Mouse (Mus musculus) neural tube, embryonic 11.5 days (tissue): Measurements from ENCODE around the gene Pigm. TPM values are rescaled to one million over a fixed set of nuclear protein-coding genes. Genes with fewer than 3 reads are reported as not detected.

ENCODE experiments used
- ATAC-seq: fragments of 200-750 bp; cut with Nextera tagmentation; 2 replicates; pipeline ENCODE4 v1.8.0; 2017; ENCODE audit warnings: moderate number of reproducible peaks, mild to moderate bottlenecking, moderate TSS enrichment, moderate library complexity; ENCODE audit not compliant: insufficient read depth, low FRiP score, low TSS enrichment
- DNase-seq: peaks from one replicate; pipeline ENCODE4 v3.0.0-alpha.2; 2015; ENCODE audit warnings: low spot score
- H3K27ac ChIP-seq: fragments of 300-500 bp; sonication (generic); 2 replicates; pipeline ENCODE4 v1.5.1; 2014; ENCODE audit warnings: low read depth, mild to moderate bottlenecking, low read length
- H3K27me3 ChIP-seq: fragments of 300-500 bp; sonication (generic); 2 replicates; pipeline ENCODE4 v1.6.1; 2014; ENCODE audit warnings: mild to moderate bottlenecking, low read length, mixed read lengths; ENCODE audit not compliant: control insufficient read depth, insufficient read depth
- H3K36me3 ChIP-seq: fragments of 300-500 bp; sonication (generic); 2 replicates; pipeline ENCODE4 v1.6.1; 2014; ENCODE audit warnings: mild to moderate bottlenecking, low read length, moderate library complexity, mixed read lengths; ENCODE audit not compliant: control insufficient read depth, insufficient read depth
- H3K4me1 ChIP-seq: fragments of 300-500 bp; sonication (generic); 2 replicates; pipeline ENCODE4 v1.6.1; 2014; ENCODE audit warnings: low read length, mixed read lengths; ENCODE audit not compliant: control insufficient read depth, insufficient read depth
- H3K4me2 ChIP-seq: fragments of 300-500 bp; sonication (generic); 2 replicates; pipeline ENCODE4 v1.6.1; 2014; ENCODE audit warnings: low read depth, mild to moderate bottlenecking, moderate library complexity
- H3K4me3 ChIP-seq: fragments of 300-500 bp; sonication (generic); 2 replicates; pipeline ENCODE4 v1.5.1; 2014; ENCODE audit warnings: low read depth, low read length
- H3K9ac ChIP-seq: fragments of 300-500 bp; sonication (generic); 2 replicates; pipeline ENCODE4 v1.6.1; 2014; ENCODE audit warnings: mild to moderate bottlenecking, low read length
- H3K9me3 ChIP-seq: fragments of 300-500 bp; sonication (generic); 2 replicates; pipeline ENCODE4 v1.6.1; 2016; ENCODE audit warnings: low read length; ENCODE audit not compliant: control insufficient read depth
- WGBS: fragments of 180-500 bp; shearing (Covaris S2); extraction: QIAGEN DNeasy Blood & Tissue Kit; methylation state at CpG from one replicate; pipeline ENCODE4 v1.1.7; 2014; 5-methylcytosine and 5-hydroxymethylcytosine counted together
- polyA plus RNA-seq: library from polyadenylated mRNA; unstranded; fragments of >200 nt; fragmentation: Nextera tagmentation; extraction: Ambion mirVana; gene quantifications from 2 replicates; pipeline ENCODE4 v1.2.1, GENCODE M21; 2014

Gene Pigm
- polyA plus RNA-seq, result 14.2 and 15.1 TPM in 2 replicates

DNA sequence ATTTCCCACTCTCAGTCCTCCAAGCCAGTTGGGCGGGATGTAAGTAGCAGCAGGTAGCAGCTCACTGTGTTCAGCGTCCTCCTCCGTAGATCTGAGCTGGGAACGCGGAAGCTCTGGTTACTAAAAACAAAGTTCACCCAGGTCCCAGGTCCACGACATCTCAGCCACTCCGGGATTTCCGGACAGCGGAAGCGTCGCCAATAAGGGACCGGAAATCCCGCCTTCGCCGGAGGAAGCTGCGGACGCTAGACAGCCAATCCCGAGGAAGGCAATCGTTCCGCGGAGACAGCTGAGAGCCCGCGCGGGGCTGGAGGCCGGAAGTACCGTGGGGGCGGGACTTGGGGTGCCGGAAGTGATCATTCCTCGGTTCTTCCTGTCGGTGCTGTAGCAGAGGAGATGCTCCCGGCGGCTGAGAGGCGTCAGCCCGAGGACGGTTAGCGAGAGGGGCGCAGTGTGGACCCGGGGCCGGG lies at the start of gene Pigm:
Gene Pigm (plus strand): TSS at position 349 of the 470 bp plus-strand sequence.
- peak; percentile 98 for DNase-seq
- 0 out of 2 replicates have a peak within 1 kb of the TSS, but pooled peaks have one; percentile 53 for H3K27ac ChIP-seq
- peak; percentile 97 for ATAC-seq
- H3K4me2 ChIP-seq, result peak within 1 kb of the TSS; percentile 99
- peaks cover 12% of the 10 kb centered on the region; the same call in 1 of the 2 replicates for H3K4me1 ChIP-seq
- H3K36me3 ChIP-seq, result no peaks in the 10 kb centered on the region
- no peaks in the 10 kb centered on the region for H3K9me3 ChIP-seq
- H3K9ac ChIP-seq, result peak within 1 kb of the TSS; percentile 79
- no peaks in the 10 kb centered on the region for H3K27me3 ChIP-seq
- under 1% methylated on average over 39 of the region's 39 CpGs for WGBS
- peak within 1 kb of the TSS; percentile 94 for H3K4me3 ChIP-seq

DNA sequence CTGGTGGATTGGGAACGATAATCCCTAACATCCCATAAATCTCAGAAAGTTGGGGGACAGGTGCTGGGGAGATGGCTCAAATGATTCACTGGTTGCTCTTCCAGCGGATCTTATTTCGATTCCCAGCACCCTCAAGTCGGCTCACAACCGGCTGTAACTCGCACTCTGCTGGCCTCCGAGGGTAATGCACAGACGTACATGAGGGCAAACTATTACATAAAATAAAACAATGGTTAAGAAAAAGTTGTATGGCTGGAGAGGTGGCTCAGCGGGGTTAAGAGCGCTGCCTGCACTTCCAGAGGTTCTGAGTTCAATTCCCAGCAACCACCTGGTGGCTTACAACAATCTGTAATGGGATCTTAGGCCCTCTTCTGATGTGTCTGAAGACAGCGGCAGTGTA lies 49.7 kb upstream of the Pigm start:
- H3K4me1 ChIP-seq, result peaks cover 13% of the 10 kb centered on the region; the same call in 1 of the 2 replicates
- H3K36me3 ChIP-seq, result no peaks in the 10 kb centered on the region
- H3K9me3 ChIP-seq, result no peaks in the 10 kb centered on the region
- H3K27me3 ChIP-seq, result peaks cover 16% of the 10 kb centered on the region
- peak overlapping the region; percentile 37 for H3K4me3 ChIP-seq
- H3K4me2 ChIP-seq, result peak overlapping the region; percentile 75
- DNase-seq (peak; percentile 10), ATAC-seq (no peak)
- H3K9ac ChIP-seq, result no peak overlapping the region; the same call in 1 of the 2 replicates
- no peak overlapping the region for H3K27ac ChIP-seq
- WGBS, result 62% methylated on average over 11 of the region's 11 CpGs

DNA sequence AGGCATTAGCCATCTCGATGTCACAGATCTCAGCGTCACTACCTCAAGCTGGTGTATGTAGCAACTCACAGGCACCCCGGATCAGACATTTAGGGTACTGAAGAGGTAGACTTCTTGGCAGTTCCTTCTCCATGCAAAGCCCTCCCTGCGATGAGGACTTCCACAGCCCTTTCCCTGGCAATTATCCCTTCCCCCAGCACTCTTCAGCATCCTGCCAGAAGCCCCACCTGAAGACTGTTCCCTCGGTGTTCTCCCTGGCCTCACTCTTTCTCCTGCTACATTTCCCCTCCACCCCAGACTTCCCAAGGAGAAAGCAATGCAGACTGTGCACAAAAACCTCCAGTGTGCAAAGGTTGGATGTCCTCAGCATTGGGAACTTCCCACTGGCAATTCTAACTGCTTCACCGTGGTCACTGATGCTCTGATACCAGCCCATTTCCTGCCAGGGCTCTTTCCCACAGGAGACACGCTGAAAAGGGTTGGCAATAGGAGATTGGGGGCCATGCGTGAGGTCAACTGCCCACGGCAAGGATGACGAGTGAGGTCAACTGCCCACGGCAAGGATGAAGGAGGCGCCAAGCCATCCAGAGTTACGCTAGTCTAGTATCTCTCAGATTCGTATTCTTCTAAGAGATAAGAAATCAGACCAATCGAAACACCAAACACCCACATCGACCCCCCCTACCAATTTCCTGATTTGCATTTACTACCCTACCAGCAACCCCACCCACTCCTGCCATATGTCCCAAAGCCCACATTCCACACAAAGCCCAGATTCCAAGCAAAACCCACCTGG lies 48.9 kb upstream of the Pigm start:
- H3K9ac ChIP-seq, result no peak overlapping the region
- ATAC-seq (no peak), DNase-seq (peak; percentile 5)
- H3K27ac ChIP-seq, result no peak overlapping the region
- H3K4me3 ChIP-seq, result no peak overlapping the region
- H3K4me1 ChIP-seq, result peaks cover 13% of the 10 kb centered on the region; the same call in 1 of the 2 replicates
- 91% methylated on average over 16 of the region's 16 CpGs for WGBS
- H3K27me3 ChIP-seq, result peaks cover 16% of the 10 kb centered on the region
- no peaks in the 10 kb centered on the region for H3K9me3 ChIP-seq
- no peak overlapping the region for H3K4me2 ChIP-seq
- no peaks in the 10 kb centered on the region for H3K36me3 ChIP-seq

DNA sequence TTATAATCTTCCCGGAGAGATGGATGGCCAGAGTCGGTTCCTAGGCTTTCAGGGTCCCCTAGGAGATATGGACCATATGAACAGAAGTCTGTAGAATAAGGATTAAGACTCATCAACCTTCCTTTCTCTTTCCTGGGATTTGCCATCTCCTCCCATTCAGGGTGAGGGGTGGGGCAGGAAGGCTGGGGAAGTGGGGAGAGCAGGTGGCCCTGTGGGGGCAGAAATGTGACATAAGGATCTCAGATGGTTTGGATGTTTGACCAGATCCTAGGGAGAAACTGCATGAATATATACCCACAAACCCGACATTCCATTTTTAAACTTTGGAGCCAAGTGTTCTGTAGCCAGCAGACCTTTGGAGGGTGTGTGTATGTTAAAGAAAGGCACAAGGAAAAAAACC lies 48.3 kb upstream of the Pigm start:
- peaks cover 16% of the 10 kb centered on the region for H3K27me3 ChIP-seq

DNA sequence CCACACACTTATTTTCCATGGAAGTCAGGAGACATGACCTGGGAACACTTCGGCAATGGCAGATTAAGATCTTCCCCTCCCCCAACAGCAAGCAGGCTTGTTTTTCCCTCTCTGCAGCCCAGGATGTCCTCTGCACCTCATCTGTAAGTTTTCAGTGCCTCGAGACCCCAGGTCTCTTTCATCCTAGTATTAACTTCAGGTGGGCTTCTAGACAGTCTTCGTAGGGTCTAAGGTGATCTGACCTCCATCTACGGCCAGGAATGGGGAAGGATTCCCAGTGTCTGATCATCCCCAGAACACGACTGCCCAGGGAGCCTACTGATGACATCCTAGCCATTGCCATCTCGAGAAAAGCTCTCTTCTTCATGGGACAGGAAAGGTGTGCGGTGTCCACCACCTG lies 47.9 kb upstream of the Pigm start:
- H3K27ac ChIP-seq, result no peak overlapping the region
- H3K9me3 ChIP-seq, result no peaks in the 10 kb centered on the region
- H3K4me1 ChIP-seq, result peaks cover 7% of the 10 kb centered on the region; the same call in 1 of the 2 replicates
- H3K4me3 ChIP-seq, result no peak overlapping the region
- no peak overlapping the region for H3K9ac ChIP-seq
- peaks cover 16% of the 10 kb centered on the region for H3K27me3 ChIP-seq
- DNase-seq, result no peak
- no peak overlapping the region for H3K4me2 ChIP-seq
- ATAC-seq, result no peak
- 84% methylated on average over 7 of the region's 7 CpGs for WGBS
- H3K36me3 ChIP-seq, result no peaks in the 10 kb centered on the region

More for the DNA sequence above, 48.3 kb upstream of the Pigm start:
- no peak for ATAC-seq
- Histone ChIP-seq H3K4me3 (no peak overlapping the region), H3K36me3 (no peaks in the 10 kb centered on the region), H3K4me1 (peaks cover 9% of the 10 kb centered on the region; the same call in 1 of the 2 replicates), H3K9ac (no peak overlapping the region), H3K4me2 (no peak overlapping the region), H3K27ac (no peak overlapping the region), H3K9me3 (no peaks in the 10 kb centered on the region)
- no peak for DNase-seq
- 77% methylated on average over 3 of the region's 3 CpGs for WGBS

DNA sequence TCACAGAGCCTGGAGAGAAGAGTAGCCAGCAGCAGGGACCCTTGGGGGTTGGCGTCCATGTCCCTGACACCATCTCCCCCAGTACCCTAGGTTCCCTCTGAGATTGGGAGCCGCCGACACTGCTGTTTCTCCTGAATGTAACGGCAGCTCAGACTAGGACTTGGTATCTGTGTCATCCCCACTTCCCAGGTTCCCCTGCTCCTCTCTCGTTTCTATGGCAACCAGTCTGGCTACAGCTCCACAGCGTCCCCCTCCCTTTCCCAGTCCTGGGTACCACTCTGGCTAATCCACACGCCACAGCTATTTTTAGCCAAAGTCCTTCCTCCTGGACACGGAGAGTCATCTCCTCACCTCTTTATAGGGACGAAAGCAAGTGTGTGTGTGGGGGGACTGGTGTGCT lies 47.2 kb upstream of the Pigm start, which contains the start of gene Kcnj9:
Gene Kcnj9 (minus strand): TSS at position 188 of the 400 bp plus-strand sequence.
- DNase-seq (peak; percentile 35), ATAC-seq (peak; percentile 64; the same call in 1 of the 2 replicates)
- WGBS, result 31% methylated on average over 9 of the region's 9 CpGs
- Histone ChIP-seq H3K9ac (peak within 1 kb of the TSS; percentile 10), H3K4me1 (peaks cover 7% of the 10 kb centered on the region; the same call in 1 of the 2 replicates), H3K27ac (no peak within 1 kb of the TSS), H3K27me3 (peaks cover 16% of the 10 kb centered on the region), H3K36me3 (no peaks in the 10 kb centered on the region), H3K9me3 (no peaks in the 10 kb centered on the region), H3K4me2 (peak within 1 kb of the TSS; percentile 24), H3K4me3 (no peak within 1 kb of the TSS)

DNA sequence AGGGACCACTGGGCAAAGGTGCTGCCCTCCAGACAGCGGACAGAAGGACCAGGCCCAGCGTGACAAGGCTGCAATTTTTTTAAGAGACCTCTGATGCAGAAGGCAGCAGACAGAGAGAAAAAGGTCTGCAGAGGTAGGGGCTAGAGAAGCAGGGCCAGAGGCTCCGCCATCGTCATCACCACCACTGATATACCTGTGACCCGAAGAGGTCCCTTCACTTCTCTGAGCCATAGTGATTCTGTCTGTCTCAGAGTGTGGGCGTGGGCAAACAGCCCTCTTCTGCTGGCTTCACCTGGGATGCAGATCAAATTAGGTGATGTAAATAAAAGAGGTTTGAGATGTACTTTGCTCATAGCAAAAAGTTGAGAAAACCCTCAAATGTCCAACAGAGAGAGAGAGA lies 46.7 kb upstream of the Pigm start:
- Histone ChIP-seq H3K9me3 (no peaks in the 10 kb centered on the region), H3K4me2 (peak overlapping the region; percentile 24; the same call in 1 of the 2 replicates), H3K4me3 (no peak overlapping the region), H3K4me1 (peaks cover 7% of the 10 kb centered on the region; the same call in 1 of the 2 replicates), H3K36me3 (no peaks in the 10 kb centered on the region), H3K27me3 (peaks cover 16% of the 10 kb centered on the region), H3K27ac (no peak overlapping the region), H3K9ac (no peak overlapping the region; the same call in 1 of the 2 replicates)
- ATAC-seq, result no peak
- DNase-seq, result no peak
- WGBS, result 77% methylated on average over 6 of the region's 6 CpGs

DNA sequence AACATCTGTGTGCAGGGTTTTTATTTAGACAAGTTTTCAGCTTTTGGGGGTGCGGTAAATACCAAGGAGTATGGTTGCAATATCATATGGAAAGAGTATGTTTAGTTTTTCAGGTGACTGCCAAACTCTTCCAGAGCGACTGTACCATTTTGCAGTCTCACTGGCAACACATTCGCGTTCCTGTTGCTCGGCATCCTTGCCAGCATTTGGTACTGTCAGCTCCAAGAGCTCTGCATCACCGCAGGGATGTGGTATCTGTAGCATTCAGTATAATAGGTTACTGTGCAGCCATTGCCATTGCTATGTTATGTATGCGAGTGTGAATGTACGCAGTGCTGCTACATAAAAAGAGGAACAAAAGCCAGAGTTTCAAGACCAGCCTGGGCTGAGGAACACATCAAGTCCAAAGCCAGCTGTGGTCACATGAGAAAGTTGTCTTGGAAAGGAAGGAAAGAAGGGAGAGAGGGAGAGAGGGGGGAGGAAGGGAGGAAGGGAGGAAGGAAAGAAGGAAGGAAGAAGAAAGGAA lies 44.9 kb upstream of the Pigm start:
- no peak overlapping the region for H3K4me3 ChIP-seq
- no peak overlapping the region for H3K4me2 ChIP-seq
- 73% methylated on average over 8 of the region's 8 CpGs for WGBS
- peak; percentile 8 for DNase-seq
- H3K27ac ChIP-seq, result no peak overlapping the region
- ATAC-seq, result no peak
- H3K4me1 ChIP-seq, result peaks cover 7% of the 10 kb centered on the region; the same call in 1 of the 2 replicates
- peaks cover 2% of the 10 kb centered on the region; the same call in 1 of the 2 replicates for H3K27me3 ChIP-seq
- H3K36me3 ChIP-seq, result no peaks in the 10 kb centered on the region
- no peaks in the 10 kb centered on the region for H3K9me3 ChIP-seq
- H3K9ac ChIP-seq, result no peak overlapping the region
